Mouse (Mus musculus) 3134 (cell line): ENCODE results near the gene Lpp.

Source experiments
- DNase-seq: peaks from one replicate; pipeline ENCODE4 v3.0.0-alpha.2; 2011; ENCODE audit warnings: low spot score; ENCODE audit not compliant: insufficient read length; ENCODE audit errors: extremely low read depth

The Lpp gene

DNA sequence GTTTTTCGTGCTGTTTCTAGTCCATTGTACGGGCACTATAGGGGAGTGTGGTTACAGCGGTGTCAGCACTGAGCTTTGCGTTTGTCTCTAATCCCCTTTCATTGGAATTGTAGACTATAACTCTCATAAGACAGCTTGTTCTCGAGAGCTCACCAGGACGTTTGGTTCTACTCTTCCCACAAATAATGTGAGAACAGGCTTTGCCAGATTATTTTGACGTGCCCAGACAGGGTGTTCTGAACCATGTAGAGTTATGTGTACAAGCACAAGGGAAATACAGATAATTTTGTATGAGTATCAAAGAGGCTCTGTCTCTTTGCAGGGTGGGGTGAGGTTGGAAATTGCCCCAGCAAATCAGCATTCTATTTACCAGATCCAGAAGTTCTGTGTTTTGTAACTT is 387.2 kb downstream of the Lpp start:
- no peak for DNase-seq

DNA sequence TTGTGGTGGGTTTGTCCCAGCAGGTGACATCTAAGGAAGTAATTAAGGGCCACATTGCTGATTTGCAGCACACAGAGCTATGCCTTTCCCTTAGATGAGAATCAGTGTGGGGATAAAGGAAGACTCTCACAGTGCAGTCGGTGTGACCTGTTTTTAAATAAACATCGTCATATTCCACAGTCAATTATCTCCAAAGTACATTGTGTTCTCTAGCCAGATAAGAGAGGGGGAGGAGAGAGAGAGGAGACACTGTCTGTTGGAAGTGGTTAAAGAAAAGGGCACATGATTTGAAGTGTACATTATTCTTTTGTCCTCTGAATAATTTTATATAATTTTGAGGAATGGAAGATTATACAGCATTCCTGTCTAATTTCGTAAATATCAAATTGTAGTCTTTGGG is 388.6 kb downstream of the Lpp start:
- DNase-seq: no peak

DNA sequence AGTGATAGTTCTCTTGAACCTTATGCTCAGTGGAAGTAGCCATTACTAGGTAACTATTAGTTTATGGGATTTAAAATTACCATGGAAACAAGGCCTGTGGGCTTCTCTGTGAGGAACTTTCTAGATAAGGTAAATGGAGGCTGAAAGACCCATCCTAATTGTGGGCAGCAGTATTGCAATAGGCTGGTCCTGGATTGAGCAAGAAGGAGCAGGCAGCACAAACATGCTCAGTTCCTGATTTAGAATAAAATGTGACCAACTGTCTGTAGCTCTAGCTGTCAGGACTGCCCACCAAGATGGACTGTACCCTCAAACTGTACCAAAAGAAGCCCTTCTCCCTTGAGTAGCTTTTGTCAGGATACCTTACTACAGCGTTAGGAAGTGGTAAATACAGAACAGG is 392.3 kb downstream of the Lpp start:
- no peak for DNase-seq

- DNase-seq: no peak
Measured at GRCm38 (mm10) chr16:24788973-24789372, 395.7 kb downstream of the Lpp start.

DNA sequence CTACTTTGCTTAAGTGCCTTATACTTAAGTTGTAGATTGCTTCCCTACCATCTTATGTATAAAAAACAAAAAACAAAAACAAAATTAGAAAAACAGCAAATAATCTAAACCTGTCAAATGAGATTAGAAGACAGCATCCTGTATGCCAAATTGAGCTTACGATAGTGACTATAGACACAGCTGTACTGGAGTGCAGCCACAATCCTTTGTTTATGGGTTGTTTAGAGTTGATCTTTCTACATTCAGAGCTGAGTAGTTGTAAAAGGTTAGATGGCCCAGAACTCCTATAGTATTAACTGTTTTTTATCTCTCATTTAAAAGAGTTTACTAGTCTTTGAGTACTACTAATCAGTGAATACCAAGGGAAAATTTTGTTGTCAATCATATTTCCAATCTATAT is 398.1 kb downstream of the Lpp start:
- no peak for DNase-seq

- DNase-seq: no peak
Measured at GRCm38 (mm10) chr16:24791984-24792383, 398.7 kb downstream of the Lpp start.

DNA sequence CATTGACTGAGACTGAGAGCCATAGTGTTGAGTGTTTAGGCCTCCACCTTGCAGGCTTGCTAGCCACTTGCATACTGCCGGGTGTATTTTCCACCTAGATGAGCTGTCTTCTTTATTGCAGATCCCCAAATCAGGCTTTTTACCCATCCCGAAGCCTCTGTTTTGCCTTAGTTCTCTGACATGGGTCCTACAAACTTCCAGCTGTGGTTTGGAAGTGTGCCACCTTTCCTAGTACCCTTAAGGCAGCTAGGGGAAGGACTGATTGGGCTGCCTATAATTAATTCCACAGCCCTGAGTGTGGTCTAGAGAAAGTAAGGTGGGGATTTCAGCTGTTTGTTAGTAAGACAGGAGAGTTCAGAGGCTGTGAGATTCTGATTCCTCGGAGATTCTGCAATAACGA is 399.5 kb downstream of the Lpp start:
- peak; percentile 13 for DNase-seq

DNA sequence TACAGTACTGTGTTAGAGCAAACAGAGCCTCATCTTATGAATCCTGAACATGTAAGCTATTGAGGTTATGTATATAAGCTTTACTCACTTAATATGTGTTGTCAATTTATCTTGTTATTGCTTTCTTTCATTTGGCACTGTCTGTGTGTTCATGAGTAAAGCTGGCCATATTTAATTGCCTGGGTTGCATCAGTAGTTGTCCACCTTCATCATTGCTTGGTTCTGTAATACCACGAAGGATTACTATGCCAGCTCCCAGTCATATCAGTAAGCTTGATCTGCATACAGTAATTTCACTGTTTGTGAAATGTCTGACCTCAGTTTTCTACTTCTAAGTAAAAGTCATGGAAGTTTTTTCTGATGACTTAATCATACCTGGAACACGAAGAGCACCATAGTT is 401.4 kb downstream of the Lpp start:
- no peak for DNase-seq

DNA sequence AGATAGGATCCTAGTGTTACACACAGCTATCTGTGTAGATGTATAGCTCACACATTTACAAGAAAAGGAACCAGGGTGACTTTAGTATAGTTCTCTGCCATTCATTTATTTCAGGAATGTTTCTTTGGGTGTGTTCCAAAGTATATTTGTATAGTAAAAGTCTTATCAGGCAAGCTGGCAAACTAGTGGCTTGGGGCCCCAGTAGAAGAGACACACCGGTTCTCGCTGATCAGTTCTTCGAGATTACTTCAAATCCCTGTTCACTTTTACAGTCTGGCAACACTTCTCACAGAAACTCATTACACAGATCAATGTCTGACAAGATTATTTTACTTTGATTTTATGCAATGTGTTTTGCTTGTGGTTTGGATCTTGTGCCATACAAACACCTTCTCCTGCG is 408.0 kb downstream of the Lpp start:
- no peak for DNase-seq

GRCm38 (mm10) chr16:24801780-24802179 is 408.5 kb downstream of the Lpp start:
- no peak for DNase-seq

- DNase-seq: no peak
Measured at GRCm38 (mm10) chr16:24806093-24806492, 412.8 kb downstream of the Lpp start.

- no peak for DNase-seq
Measured at GRCm38 (mm10) chr16:24807565-24807964, 414.3 kb downstream of the Lpp start.

DNA sequence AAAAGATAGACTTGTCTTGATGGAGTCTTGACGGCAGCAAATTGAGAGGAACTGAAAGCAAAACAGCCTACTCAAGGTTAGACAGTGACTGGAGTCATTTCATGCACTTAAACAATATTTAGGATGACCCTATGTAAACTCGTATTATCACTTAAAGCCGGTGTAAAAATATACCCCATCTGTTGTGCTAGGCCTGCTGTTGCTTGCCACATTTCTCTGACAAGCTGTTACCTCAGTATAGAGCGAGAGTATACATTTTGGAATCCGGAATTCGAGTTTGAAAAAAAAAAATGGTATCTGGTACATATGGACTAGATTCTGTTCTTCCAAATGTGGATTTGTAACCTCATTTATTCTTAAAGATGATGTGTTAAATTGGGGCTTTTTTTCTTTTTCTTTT is 416.5 kb downstream of the Lpp start:
- no peak for DNase-seq

GRCm38 (mm10) chr16:24816621-24817020 is 423.3 kb downstream of the Lpp start:
- no peak for DNase-seq

GRCm38 (mm10) chr16:24817381-24817780 is 424.1 kb downstream of the Lpp start:
- DNase-seq: no peak

- no peak for DNase-seq
Measured at GRCm38 (mm10) chr16:24819127-24819526, 425.8 kb downstream of the Lpp start.

DNA sequence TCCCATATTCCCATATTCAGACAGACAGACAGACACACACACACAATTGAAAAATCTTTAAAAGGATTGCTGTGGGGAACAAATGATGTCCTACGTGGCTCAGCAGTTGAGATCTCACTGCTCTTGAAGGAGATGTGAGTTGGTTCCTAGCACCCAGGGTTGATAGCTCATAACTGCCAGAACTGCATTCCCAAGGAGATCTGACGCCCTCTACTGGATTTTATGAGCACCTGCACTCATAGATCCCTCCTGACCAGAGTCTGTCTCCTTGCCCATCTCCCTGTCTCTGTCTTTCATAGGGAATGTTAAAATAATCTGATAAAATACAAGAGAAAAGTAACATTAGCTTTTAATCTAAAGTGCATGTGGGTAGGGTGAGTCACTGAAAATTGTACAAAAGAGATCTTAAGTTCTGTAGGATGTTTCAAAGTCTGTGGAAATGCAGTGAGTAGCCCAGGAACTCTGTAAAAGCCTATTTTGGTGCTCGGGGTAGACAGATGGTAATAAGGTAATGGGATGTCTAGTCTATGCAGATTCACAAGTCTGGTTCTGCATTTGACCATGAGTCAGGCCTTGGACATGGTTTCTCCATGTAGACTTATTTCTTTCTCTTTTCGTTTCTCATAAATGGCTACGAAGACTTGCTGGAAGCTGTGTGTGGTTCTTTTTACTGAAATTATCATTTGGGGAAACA is 429.0 kb downstream of the Lpp start:
- DNase-seq: no peak

- no peak for DNase-seq
Measured at GRCm38 (mm10) chr16:24822918-24823317, 429.6 kb downstream of the Lpp start.

DNA sequence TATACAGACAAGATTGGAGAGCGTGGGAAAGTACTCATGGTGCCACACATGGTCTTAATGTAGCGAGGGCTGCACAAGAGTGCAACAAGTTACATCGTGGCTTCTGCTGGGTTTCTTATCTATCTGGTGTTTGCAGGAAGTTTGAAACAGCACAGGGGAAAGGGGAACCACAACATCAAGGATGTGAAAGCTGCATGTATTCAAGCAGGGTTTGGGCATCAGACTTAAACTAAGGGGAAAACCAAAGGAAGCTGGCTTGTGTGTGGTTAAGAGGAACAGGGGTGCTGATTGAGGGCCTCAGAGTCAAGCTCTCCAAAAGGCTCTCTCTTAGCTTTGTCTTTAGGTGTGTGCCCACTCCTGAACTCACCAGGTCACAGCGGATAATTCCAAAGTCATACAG is 433.1 kb downstream of the Lpp start:
- DNase-seq: no peak

GRCm38 (mm10) chr16:24828207-24828803 is 435.0 kb downstream of the Lpp start:
- DNase-seq: no peak

GRCm38 (mm10) chr16:24829860-24830259 is 436.6 kb downstream of the Lpp start:
- no peak for DNase-seq

GRCm38 (mm10) chr16:24830939-24831338 is 437.6 kb downstream of the Lpp start:
- DNase-seq: no peak

- DNase-seq: no peak
Measured at GRCm38 (mm10) chr16:24833221-24833620, 439.9 kb downstream of the Lpp start.
